Mouse (Mus musculus): ENCODE data around the gene Prdm2. TPM values are rescaled to one million over a fixed set of nuclear protein-coding genes. Genes with fewer than 3 reads are reported as not detected.

Prdm2 gene
- polyA plus RNA-seq, 1 experiment from 2014 or later = 16.1 TPM

DNA sequence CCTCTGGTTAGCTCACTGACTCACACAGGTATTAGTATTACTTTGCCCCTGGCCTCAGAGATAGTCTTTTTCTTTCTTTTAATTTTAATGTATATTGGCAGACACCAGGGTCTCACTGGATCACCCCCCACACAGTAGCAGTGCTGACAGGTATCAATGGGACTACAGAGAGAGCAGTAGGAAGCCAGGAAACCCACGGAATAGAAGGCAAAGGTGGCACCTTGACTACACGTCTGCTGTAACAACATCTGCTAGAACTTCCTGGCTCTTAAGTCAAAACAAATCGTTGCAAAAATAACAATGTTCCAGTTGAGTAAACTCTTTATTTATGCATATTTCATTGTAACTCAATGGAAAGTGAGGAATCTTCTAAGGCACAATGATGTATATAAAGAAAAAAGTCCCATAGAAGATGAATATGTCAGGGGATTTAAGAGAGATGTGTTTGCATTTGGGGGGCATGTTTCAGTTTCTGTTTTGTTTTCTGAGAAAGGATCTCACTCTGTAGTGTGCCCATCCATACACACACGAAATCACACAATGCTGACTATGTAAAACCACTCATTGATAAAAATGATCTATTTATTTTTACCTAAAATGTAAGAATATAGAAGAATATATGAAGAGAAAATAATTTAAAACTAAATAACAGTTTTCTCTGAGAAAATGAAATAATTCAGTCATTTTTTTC is 41.0 kb downstream of the Prdm2 start:
- H3K4me2 ChIP-seq = no peak overlapping the region
- H3K9me3 ChIP-seq = no peaks in the 10 kb centered on the region
- 68% methylated on average over 4 of the region's 4 CpGs for WGBS
- no peak overlapping the region for H3K4me3 ChIP-seq
- ATAC-seq (ENCODE audit: insufficient number of reproducible peaks, low FRiP score, low TSS enrichment, low read depth) = no peak
- no peaks in the 10 kb centered on the region for H3K27me3 ChIP-seq
- no peaks in the 10 kb centered on the region for H3K4me1 ChIP-seq
- H3K27ac ChIP-seq = no peak overlapping the region
- peaks cover 43% of the 10 kb centered on the region for H3K36me3 ChIP-seq
- H3K9ac ChIP-seq = no peak overlapping the region

DNA sequence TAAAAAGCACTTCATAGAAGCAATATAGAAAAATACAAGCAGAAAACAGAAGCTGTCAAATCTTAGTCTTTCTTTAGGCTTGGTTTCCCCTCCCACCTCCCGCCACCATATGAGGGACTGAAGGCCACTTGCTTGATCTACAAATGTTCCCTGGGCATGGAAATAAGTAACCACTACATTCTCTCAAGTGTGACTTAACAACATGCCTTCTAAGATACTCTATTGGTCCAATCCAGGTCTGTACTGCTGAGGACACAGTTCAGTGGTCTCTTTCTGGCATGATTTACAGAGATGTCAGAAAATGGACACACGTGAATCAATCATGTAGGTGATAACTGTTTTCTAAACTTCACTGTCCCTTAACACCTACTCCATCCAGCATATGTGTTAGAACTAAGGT is 42.5 kb downstream of the Prdm2 start:
- Histone ChIP-seq H3K9me3 (no peaks in the 10 kb centered on the region), H3K4me2 (no peak overlapping the region), H3K36me3 (peaks cover 42% of the 10 kb centered on the region), H3K4me1 (no peaks in the 10 kb centered on the region), H3K4me3 (no peak overlapping the region), H3K27ac (no peak overlapping the region), H3K9ac (no peak overlapping the region), H3K27me3 (no peaks in the 10 kb centered on the region)
- WGBS = 91% methylated on average over 2 of the region's 2 CpGs
- ATAC-seq (ENCODE audit: insufficient number of reproducible peaks, low FRiP score, low TSS enrichment, low read depth) = no peak

DNA sequence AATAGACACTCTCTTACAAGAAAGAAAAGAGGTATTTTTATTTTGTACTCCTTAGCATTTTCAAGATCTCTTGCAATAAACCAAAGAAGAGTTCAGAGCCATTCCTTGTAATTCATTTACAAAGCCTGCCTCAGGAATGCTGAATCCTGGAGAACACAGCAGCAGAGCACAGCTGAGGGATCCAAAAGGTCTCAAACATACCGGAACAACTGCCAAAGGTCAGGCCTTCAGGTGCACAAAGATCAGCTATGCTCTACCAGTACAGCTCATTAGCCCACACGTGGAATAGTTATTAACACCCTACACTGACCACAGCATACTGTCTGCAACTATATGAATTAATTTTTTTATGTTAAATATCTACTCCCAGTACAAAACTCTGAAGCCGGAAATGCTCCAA is 44.7 kb downstream of the Prdm2 start:
- no peak overlapping the region for H3K4me3 ChIP-seq
- H3K4me2 ChIP-seq = no peak overlapping the region
- no peak overlapping the region for H3K27ac ChIP-seq
- ATAC-seq (ENCODE audit: insufficient number of reproducible peaks, low FRiP score, low TSS enrichment, low read depth) = no peak
- peaks cover 34% of the 10 kb centered on the region for H3K36me3 ChIP-seq
- no peaks in the 10 kb centered on the region for H3K4me1 ChIP-seq
- no peak overlapping the region for H3K9ac ChIP-seq
- H3K9me3 ChIP-seq = no peaks in the 10 kb centered on the region
- H3K27me3 ChIP-seq = no peaks in the 10 kb centered on the region
- WGBS = 88% methylated on average over 3 of the region's 3 CpGs

DNA sequence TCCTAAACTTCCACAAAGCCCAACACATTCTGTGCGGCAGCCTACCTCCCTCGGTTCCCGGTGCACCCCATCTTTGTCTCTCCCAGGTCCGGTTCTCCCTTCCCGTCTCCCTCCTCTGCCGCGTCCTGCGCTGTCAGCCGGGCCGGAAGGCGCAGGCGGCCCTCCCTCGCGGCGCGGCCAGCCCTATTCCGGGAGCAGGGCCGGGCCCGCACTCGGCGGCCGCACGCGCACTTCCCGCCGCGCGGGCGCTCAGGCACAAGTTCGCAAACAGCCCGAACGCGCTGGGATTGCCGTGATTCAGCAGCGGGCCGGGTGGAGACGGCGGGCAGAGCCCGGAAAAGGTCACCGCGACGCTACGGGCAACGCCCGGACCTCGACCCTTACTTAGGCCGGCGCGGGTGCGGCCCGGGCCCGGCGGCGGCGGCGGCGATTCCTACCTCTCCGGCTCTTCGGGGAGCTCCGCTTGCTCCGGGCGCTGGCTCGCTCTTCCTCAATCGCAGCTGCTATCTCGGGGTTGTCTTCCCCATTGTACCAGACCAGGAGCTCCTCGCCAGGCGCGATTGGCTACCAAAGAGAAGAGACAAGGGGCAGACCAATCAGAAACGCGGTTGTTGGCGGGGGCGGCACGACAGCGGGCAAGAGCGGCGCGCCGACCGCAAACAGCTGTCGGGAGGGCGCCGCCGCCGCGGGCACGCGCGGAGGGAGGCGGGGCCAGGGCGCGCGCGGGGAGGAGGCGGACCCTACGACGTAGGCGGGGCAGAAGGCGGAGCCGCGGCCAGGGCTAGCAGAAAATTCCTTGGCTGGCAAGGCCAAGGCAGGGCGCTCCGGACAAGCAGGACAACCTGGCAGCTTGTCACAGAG is 50.9 kb downstream of the Prdm2 start:
- under 1% methylated on average over 96 of the region's 102 CpGs for WGBS
- Histone ChIP-seq H3K4me2 (peak overlapping the region; percentile 54), H3K27me3 (no peaks in the 10 kb centered on the region), H3K4me1 (peaks cover 24% of the 10 kb centered on the region; the same call in 1 of the 2 replicates), H3K4me3 (peak overlapping the region; percentile 75), H3K36me3 (peaks cover 11% of the 10 kb centered on the region), H3K9ac (peak overlapping the region; percentile 92), H3K9me3 (no peaks in the 10 kb centered on the region), H3K27ac (peak overlapping the region; percentile 97)
- ATAC-seq (ENCODE audit: insufficient number of reproducible peaks, low FRiP score, low TSS enrichment, low read depth) = peak; percentile 99

DNA sequence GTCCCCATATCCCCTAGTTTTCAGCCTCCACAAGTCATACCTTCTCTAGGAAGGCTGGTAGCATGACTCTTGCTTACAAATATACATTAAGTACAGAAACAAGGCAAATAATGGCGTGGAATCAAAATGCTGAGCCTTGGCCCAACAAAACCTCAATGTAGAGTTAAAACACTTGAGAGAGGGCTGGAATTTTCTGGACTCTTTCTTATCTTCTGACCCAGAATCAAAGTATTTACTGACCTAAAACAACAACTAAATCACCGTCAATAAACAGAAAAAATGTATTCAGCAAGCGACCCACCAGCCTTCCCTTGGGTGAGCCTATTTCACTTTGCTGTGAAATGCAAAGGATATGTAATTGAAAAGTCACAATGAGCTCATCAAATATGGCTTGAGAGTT is 52.0 kb downstream of the Prdm2 start:
- Histone ChIP-seq H3K9me3 (no peaks in the 10 kb centered on the region), H3K4me1 (peaks cover 27% of the 10 kb centered on the region; the same call in 1 of the 2 replicates), H3K4me2 (peak overlapping the region; percentile 45), H3K36me3 (peaks cover 9% of the 10 kb centered on the region), H3K27ac (0 out of 2 replicates have a peak overlapping the region, but pooled peaks have one; percentile 97), H3K4me3 (peak overlapping the region; percentile 75), H3K27me3 (no peaks in the 10 kb centered on the region), H3K9ac (no peak overlapping the region)
- ATAC-seq (ENCODE audit: insufficient number of reproducible peaks, low FRiP score, low TSS enrichment, low read depth) = no peak
- WGBS = 41% methylated on average over 3 of the region's 3 CpGs

DNA sequence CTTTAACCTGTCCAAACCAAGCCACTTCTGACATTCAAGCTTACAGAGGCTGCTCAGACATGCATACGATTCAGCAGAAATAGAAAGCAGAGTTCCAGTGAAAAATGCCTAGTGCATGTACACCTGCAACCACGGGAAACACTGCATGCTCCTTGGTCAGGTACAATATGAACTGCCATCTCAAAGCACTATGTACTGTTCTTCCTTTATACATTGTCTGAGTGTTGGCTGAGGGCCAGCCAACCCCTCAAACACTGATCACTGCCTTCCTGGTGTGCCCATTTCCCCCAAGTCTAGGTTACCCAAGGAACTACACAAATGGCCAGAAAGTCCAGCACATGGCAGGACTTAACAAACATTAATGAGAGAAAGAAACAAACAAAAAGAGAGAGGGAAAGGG is 53.5 kb downstream of the Prdm2 start:
- peaks cover 3% of the 10 kb centered on the region; the same call in 1 of the 2 replicates for H3K36me3 ChIP-seq
- no peak overlapping the region for H3K9ac ChIP-seq
- no peaks in the 10 kb centered on the region for H3K27me3 ChIP-seq
- no peak overlapping the region for H3K27ac ChIP-seq
- no peak overlapping the region for H3K4me2 ChIP-seq
- 83% methylated on average over 2 of the region's 2 CpGs for WGBS
- no peak overlapping the region for H3K4me3 ChIP-seq
- H3K9me3 ChIP-seq = no peaks in the 10 kb centered on the region
- no peak for ATAC-seq (ENCODE audit: insufficient number of reproducible peaks, low FRiP score, low TSS enrichment, low read depth)
- peaks cover 34% of the 10 kb centered on the region for H3K4me1 ChIP-seq

DNA sequence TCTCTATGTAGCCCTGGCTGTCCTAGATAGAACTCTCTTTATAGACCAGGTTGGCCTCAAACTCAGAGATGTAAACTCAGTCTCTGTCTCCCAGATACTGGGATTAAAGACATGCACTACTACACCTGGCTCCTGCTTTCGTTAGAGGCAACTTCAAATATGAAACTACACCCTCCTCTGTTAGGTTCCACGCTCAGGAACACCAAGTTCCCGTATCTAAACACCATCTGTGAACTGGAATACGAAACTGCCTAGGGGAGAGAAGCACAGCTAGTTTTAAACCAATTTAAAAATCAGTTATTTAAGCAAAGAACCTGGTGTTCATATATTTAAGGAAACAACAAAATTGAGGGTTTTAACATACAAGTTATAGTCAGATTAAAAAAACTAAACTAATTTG is 56.9 kb downstream of the Prdm2 start:
- Histone ChIP-seq H3K4me1 (peaks cover 40% of the 10 kb centered on the region), H3K9ac (no peak overlapping the region), H3K4me3 (no peak overlapping the region), H3K9me3 (no peaks in the 10 kb centered on the region), H3K27me3 (no peaks in the 10 kb centered on the region), H3K4me2 (no peak overlapping the region), H3K27ac (no peak overlapping the region), H3K36me3 (peaks cover 3% of the 10 kb centered on the region; the same call in 1 of the 2 replicates)
- ATAC-seq (ENCODE audit: insufficient number of reproducible peaks, low FRiP score, low TSS enrichment, low read depth) = no peak
- WGBS = 52% methylated on average over 4 of the region's 4 CpGs

DNA sequence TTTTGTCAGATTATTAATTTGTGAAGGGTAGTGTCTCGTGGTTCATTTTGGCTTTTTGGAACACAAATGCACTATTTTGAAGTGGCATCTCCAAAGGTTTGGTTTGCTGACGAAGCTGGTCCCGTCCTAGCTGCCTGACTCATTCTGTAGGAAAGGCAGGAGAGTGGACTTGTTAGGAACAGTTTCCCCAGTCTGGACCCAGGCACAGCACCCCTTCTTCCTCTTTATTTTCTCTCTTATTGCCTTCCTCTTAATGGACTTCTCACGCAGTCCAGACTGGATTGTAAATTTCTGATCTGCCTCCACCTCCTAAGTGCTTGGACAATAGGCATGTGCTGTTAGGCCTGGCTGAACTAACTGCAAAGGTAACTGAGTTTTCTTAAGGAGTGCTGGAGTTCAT is 57.8 kb downstream of the Prdm2 start:
- Histone ChIP-seq H3K4me2 (no peak overlapping the region), H3K4me1 (peaks cover 37% of the 10 kb centered on the region), H3K4me3 (no peak overlapping the region), H3K36me3 (peaks cover 3% of the 10 kb centered on the region; the same call in 1 of the 2 replicates), H3K9me3 (no peaks in the 10 kb centered on the region), H3K9ac (no peak overlapping the region), H3K27ac (no peak overlapping the region), H3K27me3 (no peaks in the 10 kb centered on the region)
- WGBS = 69% methylated on average over 4 of the region's 4 CpGs
- ATAC-seq (ENCODE audit: insufficient number of reproducible peaks, low FRiP score, low TSS enrichment, low read depth) = no peak

DNA sequence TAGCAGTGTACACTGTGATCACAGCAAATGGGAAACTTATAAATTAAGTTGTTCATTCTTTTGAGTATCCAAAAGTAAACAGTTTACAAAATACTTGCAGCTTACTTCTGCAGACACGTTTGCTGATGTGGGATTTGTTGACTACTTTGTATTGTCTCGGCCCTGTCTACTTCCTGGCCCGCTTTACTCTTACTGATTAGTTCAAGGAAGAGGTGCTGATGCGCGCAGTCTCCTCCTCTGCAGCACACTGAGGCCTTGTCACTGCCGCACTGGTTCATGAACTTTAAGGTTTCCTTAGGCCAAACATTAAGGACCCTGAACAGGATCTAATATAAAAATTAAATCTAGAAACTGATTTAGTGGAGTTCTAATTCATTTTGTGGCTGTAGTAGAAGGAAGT is 58.2 kb downstream of the Prdm2 start:
- Histone ChIP-seq H3K4me2 (no peak overlapping the region), H3K4me1 (peaks cover 35% of the 10 kb centered on the region)
- 79% methylated on average over 6 of the region's 6 CpGs for WGBS

DNA sequence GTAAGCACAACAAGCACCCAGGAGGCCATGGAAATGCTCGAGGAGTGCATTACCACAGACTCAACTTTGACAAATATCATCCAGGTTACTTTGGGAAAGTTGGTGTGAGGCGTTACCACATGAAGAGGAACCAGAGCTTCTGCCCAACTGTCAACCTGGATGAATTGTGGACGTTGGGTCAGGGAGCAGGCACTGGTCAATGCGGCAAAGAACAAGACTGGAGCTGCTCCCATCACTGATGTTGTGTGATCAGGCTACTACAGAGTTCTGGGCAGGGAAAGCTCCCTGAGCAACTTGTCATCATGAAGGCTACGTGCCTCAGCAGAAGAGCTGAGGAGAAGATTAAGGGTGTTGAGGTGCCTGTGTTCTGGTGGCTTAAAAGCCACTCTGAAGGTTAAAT is 60.2 kb downstream of the Prdm2 start:
- no peak for ATAC-seq (ENCODE audit: insufficient number of reproducible peaks, low FRiP score, low TSS enrichment, low read depth)
- no peaks in the 10 kb centered on the region for H3K27me3 ChIP-seq
- H3K9ac ChIP-seq = no peak overlapping the region
- 81% methylated on average over 5 of the region's 5 CpGs for WGBS
- no peak overlapping the region for H3K4me2 ChIP-seq
- no peaks in the 10 kb centered on the region for H3K36me3 ChIP-seq
- no peaks in the 10 kb centered on the region for H3K9me3 ChIP-seq
- H3K4me1 ChIP-seq = peaks cover 28% of the 10 kb centered on the region
- H3K27ac ChIP-seq = no peak overlapping the region
- H3K4me3 ChIP-seq = no peak overlapping the region

More for the DNA sequence above, 58.2 kb downstream of the Prdm2 start:
- Histone ChIP-seq H3K9me3 (no peaks in the 10 kb centered on the region), H3K4me3 (no peak overlapping the region), H3K36me3 (peaks cover 3% of the 10 kb centered on the region; the same call in 1 of the 2 replicates), H3K27me3 (no peaks in the 10 kb centered on the region), H3K27ac (no peak overlapping the region), H3K9ac (no peak overlapping the region)
- no peak for ATAC-seq (ENCODE audit: insufficient number of reproducible peaks, low FRiP score, low TSS enrichment, low read depth)

DNA sequence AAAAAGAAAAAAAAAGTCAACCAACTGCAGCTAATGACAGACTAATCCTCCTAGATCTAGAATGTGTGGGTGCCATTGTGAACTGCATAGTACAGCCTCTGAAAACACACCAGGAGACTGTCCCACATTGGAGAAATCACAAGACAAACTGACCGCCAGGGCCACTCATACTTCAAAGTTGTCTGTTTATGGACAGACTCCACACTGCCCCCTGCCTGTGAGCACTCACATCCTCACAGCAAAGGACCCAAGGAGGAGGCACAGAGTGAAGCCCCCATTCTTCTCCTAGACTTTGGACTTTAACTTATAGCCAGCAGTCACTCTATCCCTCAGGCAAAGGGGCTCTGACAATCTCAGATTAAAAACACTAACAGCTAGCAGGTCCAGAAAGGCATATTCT is 61.5 kb downstream of the Prdm2 start:
- H3K27ac ChIP-seq = no peak overlapping the region
- 84% methylated on average over 1 of the region's 1 CpGs for WGBS

DNA sequence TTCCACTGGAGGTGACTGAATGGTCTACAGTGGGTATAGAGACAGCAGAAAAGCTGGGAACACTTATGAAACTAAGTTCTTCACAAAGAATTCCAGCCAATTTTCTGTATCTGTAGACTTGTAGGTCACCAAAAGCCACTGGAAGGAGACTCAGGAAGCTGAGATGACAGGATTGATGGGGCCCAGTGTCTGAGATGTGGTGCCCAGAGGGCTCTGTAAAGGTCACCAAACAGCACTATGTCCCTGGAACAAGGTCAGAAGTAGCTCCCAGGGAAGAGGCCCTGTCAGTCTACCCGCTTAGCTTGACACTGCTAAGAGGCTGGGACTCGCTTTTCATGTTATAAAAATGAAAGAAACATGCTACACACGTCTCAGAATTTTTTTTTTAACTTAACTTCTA is 65.1 kb downstream of the Prdm2 start:
- H3K4me2 ChIP-seq = no peak overlapping the region
- 74% methylated on average over 3 of the region's 3 CpGs for WGBS
- no peak for ATAC-seq (ENCODE audit: insufficient number of reproducible peaks, low FRiP score, low TSS enrichment, low read depth)

More for the DNA sequence above, 61.5 kb downstream of the Prdm2 start:
- no peaks in the 10 kb centered on the region for H3K36me3 ChIP-seq
- no peak overlapping the region for H3K4me3 ChIP-seq
- no peaks in the 10 kb centered on the region for H3K9me3 ChIP-seq
- H3K4me2 ChIP-seq = no peak overlapping the region
- H3K27me3 ChIP-seq = no peaks in the 10 kb centered on the region
- H3K4me1 ChIP-seq = peaks cover 27% of the 10 kb centered on the region
- no peak for ATAC-seq (ENCODE audit: insufficient number of reproducible peaks, low FRiP score, low TSS enrichment, low read depth)
- H3K9ac ChIP-seq = no peak overlapping the region

More for the DNA sequence above, 65.1 kb downstream of the Prdm2 start:
- Histone ChIP-seq H3K9me3 (no peaks in the 10 kb centered on the region), H3K27ac (no peak overlapping the region), H3K4me3 (no peak overlapping the region), H3K36me3 (no peaks in the 10 kb centered on the region), H3K27me3 (no peaks in the 10 kb centered on the region), H3K4me1 (peaks cover 20% of the 10 kb centered on the region), H3K9ac (no peak overlapping the region)
